Mouse (Mus musculus): Measurements from ENCODE around the gene 1520401A03Rik.

GRCm38 (mm10) chr17:23682530-23682929 lies 40.1 kb downstream of the 1520401A03Rik start:
- TF ChIP-seq CTCF (IDR thresholded peaks at IDR 0.05; ENCODE audit: insufficient read depth, low read length) = no peak
- TF ChIP-seq POLR2A (IDR thresholded peaks at IDR 0.05; ENCODE audit: borderline replicate concordance, extremely low read depth, low read depth, low read length) = no peak

Data from lung, adult 2 months (tissue).